Mouse (Mus musculus): ENCODE measurements around the gene Odaph.

The Odaph gene

GRCm38 (mm10) chr5:91989261-91989660 is 2.0 kb downstream of the Odaph start:
- in situ Hi-C loops (cut with MboI, MseI) = loop anchor here (10.0 kb wide), 1 partner anchor 824 kb away; no protein-coding TSS in a partner anchor

DNA sequence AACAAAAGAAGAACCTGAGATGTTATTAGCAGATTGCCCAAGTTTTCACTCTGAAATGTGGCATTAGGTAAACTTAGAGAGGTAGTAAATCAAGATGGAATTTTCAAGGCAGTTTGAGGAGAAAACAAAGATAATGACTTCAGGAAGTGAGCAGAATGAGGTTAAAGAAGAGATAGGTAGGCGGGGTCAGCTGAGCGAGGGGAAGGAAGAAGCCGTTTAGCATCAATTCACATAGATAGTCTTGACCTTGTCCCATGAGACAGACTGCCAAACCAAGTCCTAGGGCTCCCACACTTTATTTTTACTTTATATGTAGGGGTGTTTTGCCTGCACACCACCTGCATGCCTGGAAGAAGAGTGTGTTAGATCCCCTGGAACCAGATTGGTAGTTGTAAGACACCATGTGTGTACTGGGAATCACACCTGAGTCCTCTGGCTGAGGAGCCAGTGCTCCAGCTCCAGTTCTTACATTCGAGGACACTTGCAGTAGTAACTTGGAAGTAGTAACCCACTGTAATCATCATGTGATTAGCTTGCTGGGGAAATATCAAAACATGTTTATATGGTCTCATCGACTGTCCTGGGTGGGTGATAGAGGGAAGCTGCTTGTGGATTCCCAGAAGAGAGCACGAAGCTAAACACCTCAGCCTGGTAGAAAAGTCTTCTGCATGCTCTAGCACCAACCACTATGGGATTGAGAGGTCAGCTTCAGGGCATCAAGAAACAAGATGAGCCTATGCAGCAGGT is 4.1 kb downstream of the Odaph start:
- in situ Hi-C loops (cut with MboI, MseI) = no loop called here

GRCm38 (mm10) chr5:91993061-91993460 is 5.8 kb downstream of the Odaph start:
- in situ Hi-C loops (cut with MboI, MseI) = no loop called here

DNA sequence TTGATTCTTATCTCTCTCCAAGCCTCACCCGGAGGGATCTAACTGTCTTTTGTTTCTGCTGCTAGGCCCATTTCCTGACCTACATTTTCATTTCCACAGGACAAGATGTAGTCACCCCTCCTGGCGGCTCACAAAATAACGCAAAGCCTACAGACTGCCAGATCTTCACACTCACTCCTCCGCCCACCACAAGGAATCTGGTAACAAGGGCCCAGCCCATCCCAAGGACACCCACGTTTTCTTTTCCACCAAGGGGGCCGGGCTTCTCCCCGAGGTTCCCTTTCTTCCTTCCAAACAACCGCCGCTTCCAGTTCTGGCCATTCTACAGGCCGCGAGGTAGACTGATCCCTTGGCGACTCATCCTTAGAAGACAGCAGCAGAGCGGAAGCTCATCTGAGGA is 7.3 kb downstream of the Odaph start:
- in situ Hi-C loops (cut with MboI, MseI) = no loop called here

DNA sequence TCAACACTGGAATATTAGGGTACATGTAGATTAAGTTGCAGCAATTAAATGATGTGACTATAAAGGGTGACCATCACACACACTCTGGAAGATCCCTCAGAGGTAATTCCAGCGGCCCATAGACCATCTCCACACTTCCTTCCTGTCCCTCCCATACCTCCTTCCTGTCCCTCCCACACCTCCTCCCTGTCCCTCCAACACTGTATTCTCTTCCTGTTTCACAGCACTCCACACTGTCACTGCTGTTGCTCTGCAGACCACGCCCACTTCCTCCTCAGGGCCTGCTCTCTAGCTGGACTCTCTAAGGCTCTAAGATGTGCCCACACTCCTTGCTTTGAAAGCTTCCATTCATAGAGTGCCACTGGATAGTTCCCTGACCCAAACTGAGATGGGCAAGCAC is 13.5 kb downstream of the Odaph start:
- in situ Hi-C loops (cut with MboI, MseI) = loop anchor here (25.0 kb wide), 1 partner anchor 1063 kb away; the partner anchor contains the start of gene Mthfd2l

DNA sequence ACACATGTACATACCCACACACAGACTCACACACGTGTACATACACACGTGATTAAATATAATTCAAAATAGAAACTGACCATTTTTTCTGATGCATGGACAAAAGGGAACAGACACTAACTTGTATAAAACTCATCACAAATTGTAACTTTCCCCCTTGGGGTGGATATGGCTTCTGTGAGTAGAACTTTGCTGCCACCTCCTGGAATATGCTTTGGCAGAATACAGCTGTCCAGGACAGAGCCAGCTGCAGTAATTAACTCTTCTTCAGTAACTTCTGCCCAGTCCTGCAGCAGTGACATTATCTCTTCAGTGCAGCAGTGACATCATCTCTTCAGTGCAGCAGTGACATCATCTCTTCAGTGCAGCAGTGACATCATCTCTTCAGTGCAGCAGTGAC is 15.7 kb downstream of the Odaph start:
- in situ Hi-C loops (cut with MboI, MseI) = loop anchor here (25.0 kb wide), 1 partner anchor 1066 kb away; the partner anchor contains the start of gene Mthfd2l

- in situ Hi-C loops (cut with MboI, MseI) = loop anchor here (10.0 to 25.0 kb wide), 2 partner anchors 155 to 1073 kb away; partner anchors contain the start of gene Mthfd2l
Measured at GRCm38 (mm10) chr5:92009827-92010226, 22.6 kb downstream of the Odaph start.

GRCm38 (mm10) chr5:92011756-92012155 is 24.5 kb downstream of the Odaph start:
- in situ Hi-C loops (cut with MboI, MseI) = loop anchor here (10.0 to 25.0 kb wide), 2 partner anchors 157 to 1074 kb away; partner anchors contain the start of gene Mthfd2l

- in situ Hi-C loops (cut with MboI, MseI) = loop anchor here (10.0 to 25.0 kb wide), 2 partner anchors 165 to 1083 kb away; partner anchors contain the start of gene Mthfd2l
Measured at GRCm38 (mm10) chr5:92019960-92020359, 32.7 kb downstream of the Odaph start.

- in situ Hi-C loops (cut with MboI, MseI) = no loop called here
Measured at GRCm38 (mm10) chr5:92042377-92043348, 55.4 kb downstream of the Odaph start.

GRCm38 (mm10) chr5:92043783-92044182 is 56.5 kb downstream of the Odaph start, which contains the start of gene Cdkl2:
TSS of gene Cdkl2 (minus strand) at chr5:92043883.
- in situ Hi-C loops (cut with MboI, MseI) = no loop called here

Data from T-helper 1 cell (primary cell).